Mouse (Mus musculus) liver, postnatal 0 days (tissue): ENCODE measurements at regions not wholly inside any gene's neighbourhood (a gene's known extent, or its start where the extent isn't known, plus 50 kb on each side); places are given as distances from the start of the nearest gene placed in this dataset.
"Not testable (repeated sequence)": the region's sequence is repeated elsewhere in the genome, so short reads cannot be mapped to it uniquely, and the experiment has no call there.

Experiments used
- ATAC-seq: fragments of 200-750 bp; cut with Nextera tagmentation; 2 replicates; pipeline ENCODE4 v1.8.0; 2017; ENCODE audit warnings: mild to moderate bottlenecking, moderate library complexity
- DNase-seq: peaks from one replicate; pipeline ENCODE4 v3.0.0-alpha.2; 2016
- H3K27ac ChIP-seq: fragments of 300-500 bp; sonication (generic); 2 replicates; pipeline ENCODE4 v1.5.1; 2014; ENCODE audit warnings: antibody characterized with exemption, moderate library complexity, mild to moderate bottlenecking, low read depth
- H3K27me3 ChIP-seq: fragments of 300-500 bp; sonication (generic); 2 replicates; pipeline ENCODE4 v1.6.1; 2014; ENCODE audit warnings: low read length, control low read depth, mixed read lengths; ENCODE audit not compliant: insufficient read depth
- H3K36me3 ChIP-seq: fragments of 300-500 bp; sonication (generic); replicated peaks from 2 replicates; pipeline ENCODE4 v1.6.1; 2014; ENCODE audit warnings: mild to moderate bottlenecking, control low read depth, low read length, moderate library complexity, mixed read lengths; ENCODE audit not compliant: insufficient read depth
- H3K4me1 ChIP-seq: fragments of 300-500 bp; sonication (generic); 2 replicates; pipeline ENCODE4 v1.6.1; 2014; ENCODE audit warnings: antibody characterized with exemption, mild to moderate bottlenecking, control low read depth; ENCODE audit not compliant: insufficient read depth
- H3K4me2 ChIP-seq: fragments of 300-500 bp; sonication (generic); 2 replicates; pipeline ENCODE4 v1.6.1; 2014; ENCODE audit warnings: low read depth, mild to moderate bottlenecking, low read length, moderate library complexity, mixed read lengths
- H3K4me3 ChIP-seq: fragments of 300-500 bp; sonication (generic); 2 replicates; pipeline ENCODE4 v1.5.1; 2014; ENCODE audit warnings: low read depth, low read length
- H3K9ac ChIP-seq: fragments of 300-500 bp; sonication (generic); replicated peaks from 2 replicates; pipeline ENCODE4 v1.6.1; 2014; ENCODE audit warnings: mild to moderate bottlenecking, moderate library complexity
- H3K9me3 ChIP-seq: fragments of 300-500 bp; sonication (generic); 2 replicates; pipeline ENCODE4 v1.6.1; 2016; ENCODE audit warnings: mild to moderate bottlenecking, control low read depth, low read length, mixed read lengths
- CTCF ChIP-seq: sonication (generic); IDR thresholded peaks from 2 replicates; pipeline ENCODE4 v1.5.1; 2016; ENCODE audit warnings: antibody characterized with exemption, low read depth
- EP300 ChIP-seq: IDR thresholded peaks from 2 replicates; pipeline ENCODE4 v1.6.1; 2016; ENCODE audit warnings: antibody characterized with exemption, low read depth, mild to moderate bottlenecking
- WGBS: fragments of 180-500 bp; shearing (Covaris S2); extraction: QIAGEN DNeasy Blood & Tissue Kit; methylation state at CpG from one replicate; pipeline ENCODE4 v1.1.7; 2014; ENCODE audit not compliant: insufficient replicate concordance; 5-methylcytosine and 5-hydroxymethylcytosine counted together

DNA sequence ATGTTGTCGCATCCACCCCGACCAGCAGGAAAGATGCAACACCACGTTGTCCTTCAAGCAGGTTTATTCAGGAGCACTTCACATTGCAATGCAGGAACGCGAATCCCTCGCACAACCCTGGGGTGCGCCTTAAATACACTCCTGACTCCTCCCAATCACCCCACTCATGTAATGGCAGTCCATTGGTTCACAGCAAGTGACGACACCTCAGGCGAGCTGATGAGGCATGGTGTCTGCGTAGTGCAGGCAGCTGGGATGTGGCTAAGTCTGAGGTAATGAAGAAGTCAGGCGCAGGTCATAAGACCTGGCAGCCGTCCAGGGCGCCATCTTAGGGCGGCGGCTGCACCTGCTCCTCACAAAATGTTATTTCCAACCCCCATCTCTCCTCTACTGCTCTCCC, 1068.7 kb downstream of the Defb40 start:
- 85% methylated on average over 15 of the region's 15 CpGs for WGBS
- H3K9ac ChIP-seq = no peak overlapping the region
- ATAC-seq = no peak
- no peaks in the 10 kb centered on the region for H3K4me1 ChIP-seq
- no peak overlapping the region for H3K4me3 ChIP-seq
- no peaks in the 10 kb centered on the region for H3K27me3 ChIP-seq
- TF ChIP-seq EP300 (no peak), CTCF (no peak)
- no peaks in the 10 kb centered on the region; the same call in 1 of the 2 replicates for H3K9me3 ChIP-seq
- H3K4me2 ChIP-seq = no peak overlapping the region
- DNase-seq = no peak
- no peak overlapping the region for H3K27ac ChIP-seq
- H3K36me3 ChIP-seq = no peaks in the 10 kb centered on the region

- not testable (repeated sequence) for DNase-seq, H3K27ac ChIP-seq, H3K36me3 ChIP-seq, H3K27me3 ChIP-seq, H3K9ac ChIP-seq, H3K4me1 ChIP-seq, H3K4me2 ChIP-seq, H3K4me3 ChIP-seq, H3K9me3 ChIP-seq, ATAC-seq
- WGBS = 64% methylated on average over 5 of the region's 5 CpGs
Measured at GRCm38 (mm10) chr8:17888598-17888997, 1089.5 kb downstream of the Defb40 start.

GRCm38 (mm10) chr8:17863388-17863787, 1114.7 kb downstream of the Defb40 start:
- no peak overlapping the region for H3K4me2 ChIP-seq
- H3K9me3 ChIP-seq = no peaks in the 10 kb centered on the region
- 76% methylated on average over 2 of the region's 2 CpGs for WGBS
- no peak overlapping the region for H3K27ac ChIP-seq
- no peak for DNase-seq
- H3K4me3 ChIP-seq = no peak overlapping the region
- H3K36me3 ChIP-seq = no peaks in the 10 kb centered on the region
- TF ChIP-seq EP300 = no peak
- TF ChIP-seq CTCF = no peak
- H3K9ac ChIP-seq = no peak overlapping the region
- H3K27me3 ChIP-seq = no peaks in the 10 kb centered on the region
- H3K4me1 ChIP-seq = no peaks in the 10 kb centered on the region
- no peak for ATAC-seq
